ENCODE assay signal across 19 mouse cellular contexts in genomic region chr10:68005404-68005803, GRCm38 (mm10). TPM values are rescaled to one million over a fixed set of nuclear protein-coding genes. Genes with fewer than 3 reads are reported as not detected.
A peak's percentile ranks its signal among the peaks of the same experiment; 100 is the strongest.
DNase-seq lines count a peak whose midpoint lies in the region; ATAC-seq and TF ChIP-seq lines count a peak whose summit lies in the region.
"Had no signal": no experiment of that assay in that cellular context is flagged by ENCODE, and none has a peak within 500 bp of the region (broad histone marks: within the 10 kb centered on the region; RNA-seq: fewer than 3 reads in every experiment).

No protein-coding gene starts in this region.

- DNase-seq in frontal cortex, postnatal 10 days (ENCODE audit: low spot score in 2 of 2), result no peak
- DNase-seq in left cerebral cortex, adult 2 months (ENCODE audit: extremely low spot score in 1 of 2, low spot score in 2 of 2), result no peak
- DNase-seq in left cerebral cortex, postnatal 36 days (ENCODE audit: low spot score in 2 of 2), result no peak
- no peak for DNase-seq in right cerebral cortex, postnatal 10 days (ENCODE audit: low spot score in 2 of 2)
- DNase-seq in adrenal gland, postnatal 14 days, result no peak
- DNase-seq: cerebellum, adult 11-12 months; cerebellum, postnatal 25 days; liver; liver, postnatal 0 days; thymus, adult 2 months had no signal

- no peaks in the 10 kb centered on the region for H3K79me2 ChIP-seq in myocyte (ENCODE audit: control insufficient read depth, insufficient read depth)

- H3K36me3 ChIP-seq in embryonic facial prominence, embryonic 15.5 days, result no peaks in the 10 kb centered on the region; the same call in 1 of the 2 replicates
- no peaks in the 10 kb centered on the region for H3K36me3 ChIP-seq in myocyte (ENCODE audit: control insufficient read depth, insufficient read depth)
- H3K36me3 ChIP-seq: hindbrain, embryonic 15.5 days; neural tube, embryonic 15.5 days; stomach, embryonic 15.5 days had no signal

- H3K4me1 ChIP-seq in embryonic facial prominence, embryonic 15.5 days, result peaks cover 34% of the 10 kb centered on the region
- H3K4me1 ChIP-seq: forebrain, embryonic 10.5 days; hindbrain, embryonic 15.5 days; midbrain, embryonic 13.5 days; neural tube, embryonic 15.5 days; stomach, embryonic 15.5 days had no signal

- 57% methylated on average over 17 of the region's 17 CpGs for WGBS in embryonic facial prominence, embryonic 15.5 days

- intact Hi-C loops in left cerebral cortex, adult 2 months (cut with DNase I), result loop anchor here (10.0 kb wide), 1 partner anchor 471 kb away; the partner anchor contains the start of gene Egr2
- intact Hi-C loops in left cerebral cortex, postnatal 36 days (cut with DNase I), result loop anchor here (2.0 kb wide), 1 partner anchor 141 kb away; no protein-coding TSS in a partner anchor

- ATAC-seq in frontal cortex, adult (ENCODE audit: low TSS enrichment), result peak; percentile 85
- no peak for ATAC-seq in embryonic facial prominence, embryonic 15.5 days (ENCODE audit: insufficient number of reproducible peaks, low FRiP score, low TSS enrichment, low read depth)
- ATAC-seq: intestine, embryonic 16.5 days; liver, postnatal 0 days; midbrain, embryonic 13.5 days had no signal

- 0 out of 2 replicates have a peak overlapping the region, but pooled peaks have one; percentile 28 for H3K27ac ChIP-seq in left cerebral cortex, adult 2 months
- peak overlapping the region; percentile 58; the same call in 1 of the 2 replicates for H3K27ac ChIP-seq in embryonic facial prominence, embryonic 15.5 days (replicated peaks)
- H3K27ac ChIP-seq: forebrain, embryonic 10.5 days; hindbrain, embryonic 15.5 days; midbrain, embryonic 13.5 days; neural tube, embryonic 15.5 days; stomach, embryonic 15.5 days had no signal

- no peak overlapping the region for H3K9ac ChIP-seq in embryonic facial prominence, embryonic 15.5 days
- H3K9ac ChIP-seq: hindbrain, embryonic 15.5 days; liver, postnatal 0 days; midbrain, embryonic 13.5 days; neural tube, embryonic 15.5 days; stomach, embryonic 15.5 days had no signal

- no peak for TF ChIP-seq POLR2A in myocyte (IDR thresholded peaks at IDR 0.05; ENCODE audit: insufficient read length, low read depth)

- H3K4me2 ChIP-seq in embryonic facial prominence, embryonic 15.5 days (replicated peaks), result no peak overlapping the region
- H3K4me2 ChIP-seq in myocyte (ENCODE audit: low read depth), result peak overlapping the region; percentile 57
- H3K4me2 ChIP-seq: hindbrain, embryonic 15.5 days; midbrain, embryonic 13.5 days; neural tube, embryonic 15.5 days; stomach, embryonic 15.5 days had no signal

- peak overlapping the region; percentile 11; the same call in 1 of the 2 replicates for H3K4me3 ChIP-seq in left cerebral cortex, adult 2 months
- no peak overlapping the region for H3K4me3 ChIP-seq in embryonic facial prominence, embryonic 15.5 days (replicated peaks)
- no peak overlapping the region for H3K4me3 ChIP-seq in myocyte
- H3K4me3 ChIP-seq: forebrain, embryonic 10.5 days; hindbrain, embryonic 15.5 days; midbrain, embryonic 13.5 days; neural tube, embryonic 15.5 days; stomach, embryonic 15.5 days had no signal

- no peak overlapping the region for H3ac ChIP-seq in myocyte (ENCODE audit: control insufficient read depth, insufficient read length)

- H3K9me3 ChIP-seq in embryonic facial prominence, embryonic 15.5 days (replicated peaks), result no peaks in the 10 kb centered on the region
- H3K9me3 ChIP-seq: forebrain, embryonic 10.5 days; hindbrain, embryonic 15.5 days; midbrain, embryonic 13.5 days; neural tube, embryonic 15.5 days; stomach, embryonic 15.5 days had no signal

- no peaks in the 10 kb centered on the region for H3K27me3 ChIP-seq in embryonic facial prominence, embryonic 15.5 days
- no peaks in the 10 kb centered on the region for H3K27me3 ChIP-seq in myocyte (ENCODE audit: control insufficient read depth, insufficient read depth, insufficient read length)
- H3K27me3 ChIP-seq: hindbrain, embryonic 15.5 days; midbrain, embryonic 13.5 days; neural tube, embryonic 15.5 days; stomach, embryonic 15.5 days had no signal

- TF ChIP-seq CTCF in left cerebral cortex, adult 2 months (IDR thresholded peaks at IDR 0.05), result no peak

TF ChIP-seq in myocyte, 11 proteins besides CTCF, POLR2A, EP300 and RAD21:
- TF ChIP-seq MYOD1 (IDR thresholded peaks at IDR 0.05; ENCODE audit: control insufficient read depth in 1 of 3, insufficient read length in 2 of 3, low read depth in 2 of 3), result peak in 1 of 3 experiments; percentile 2
- TF ChIP-seq MAX (IDR thresholded peaks at IDR 0.05; ENCODE audit: low read depth), result no peak

RNA-seq across cellular contexts. Expression of gene Rtkn2, which starts 26.0 kb away (rescaled TPM):
- total RNA-seq in left cerebral cortex, adult 2 months (2021), result 1 to 10 TPM; 4.0 to 5.3 TPM
- 1 to 10 TPM; 5.5 to 5.9 TPM for total RNA-seq in left cerebral cortex, postnatal 36 days (2021)
- polyA plus RNA-seq in embryonic facial prominence, embryonic 15.5 days (2015; fragmentation: Nextera tagmentation; extraction: Ambion mirVana), result 6.7 and 7.9 TPM in 2 replicates
- polyA plus RNA-seq in myocyte (2012; fragmentation: generic; extraction: Trizol), result 3.5 TPM
- 0.89 and 1.2 TPM in 2 replicates for total RNA-seq in adrenal gland, postnatal 14 days (2021)
